Mouse (Mus musculus) lung, adult 18-20 months (tissue): Measurements from ENCODE around the gene Rfc1.
"Not testable (repeated sequence)": the region's sequence is repeated elsewhere in the genome, so short reads cannot be mapped to it uniquely, and the experiment has no call there.

ENCODE experiments used
- DNase-seq, 2 experiments: peaks; one replicate each; pipeline ENCODE4 v3.0.0; 2022; ENCODE audit warnings: mixed read lengths in 2 of 2

The Rfc1 gene

GRCm38 (mm10) chr5:65298167-65298950, 37.1 kb downstream of the Rfc1 start:
- DNase-seq = no peak

DNA sequence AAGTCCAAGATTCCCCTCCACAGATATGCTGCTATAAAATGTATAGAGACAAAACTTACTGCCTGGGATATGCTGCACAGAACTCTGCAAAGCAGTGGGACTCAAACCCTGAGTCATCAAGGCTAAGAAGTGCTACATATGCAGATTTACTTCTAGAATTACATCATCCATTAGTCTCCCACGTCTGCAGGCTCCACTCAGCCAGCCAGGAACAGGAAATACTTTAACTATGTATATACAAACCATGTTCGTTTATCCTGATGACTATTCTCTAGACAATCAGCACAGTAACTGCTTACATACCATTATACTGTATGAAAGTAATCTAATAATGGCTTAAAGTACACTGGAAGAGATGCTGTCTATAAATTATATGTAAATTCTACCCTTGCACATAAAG, 41.2 kb downstream of the Rfc1 start:
- DNase-seq = no peak

- DNase-seq = no peak
These were observed 41.8 kb downstream of the Rfc1 start for GRCm38 (mm10) chr5:65293627-65294026.

- not testable (repeated sequence) for DNase-seq
These were observed 46.5 kb downstream of the Rfc1 start for GRCm38 (mm10) chr5:65289009-65289408.

DNA sequence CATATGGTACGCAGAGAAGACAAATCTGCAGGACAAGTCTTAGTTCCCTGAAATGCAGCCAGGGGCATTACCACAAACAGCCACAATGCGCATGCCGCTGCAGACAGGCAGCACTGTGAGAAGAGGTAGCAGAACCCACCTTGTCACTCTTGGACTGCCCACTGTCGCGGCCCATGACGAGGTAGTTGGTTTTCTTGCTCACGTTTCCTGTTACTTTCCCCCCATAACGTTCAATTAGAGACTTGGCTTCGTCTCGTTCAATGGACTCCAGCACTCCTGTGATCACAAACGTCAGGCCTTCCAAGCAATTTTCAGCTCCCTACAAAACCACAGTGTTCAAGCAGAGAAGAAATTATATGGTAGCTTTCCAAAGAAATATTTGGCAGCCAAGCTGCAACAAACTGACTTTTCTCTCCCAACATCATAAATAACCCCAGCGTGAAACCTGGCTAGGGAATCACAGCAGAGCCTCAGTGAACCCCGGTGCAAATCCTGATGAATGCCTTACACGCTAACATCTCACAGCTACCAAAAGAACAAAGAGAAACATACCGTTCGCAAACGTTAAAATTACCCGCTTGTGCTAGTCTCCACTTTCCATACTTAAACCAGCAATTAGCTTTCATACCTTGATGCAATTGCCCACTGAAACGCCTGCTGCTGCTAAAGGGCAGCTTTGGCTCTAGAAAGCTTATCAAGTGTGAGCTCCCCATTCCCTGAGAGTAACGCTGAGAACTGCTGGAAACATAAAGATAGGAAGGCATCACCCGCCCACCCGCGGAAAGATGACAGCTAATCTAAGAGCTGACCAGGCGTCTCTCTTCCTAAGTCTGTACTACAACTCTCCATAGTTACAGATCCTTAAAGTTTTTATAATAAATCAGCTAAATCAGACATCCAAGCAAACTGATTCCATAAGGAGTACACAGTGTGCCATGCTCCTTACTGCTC, 47.4 kb downstream of the Rfc1 start:
- no peak for DNase-seq

- DNase-seq = no peak
These were observed 51.3 kb downstream of the Rfc1 start for GRCm38 (mm10) chr5:65284171-65284570.

DNA sequence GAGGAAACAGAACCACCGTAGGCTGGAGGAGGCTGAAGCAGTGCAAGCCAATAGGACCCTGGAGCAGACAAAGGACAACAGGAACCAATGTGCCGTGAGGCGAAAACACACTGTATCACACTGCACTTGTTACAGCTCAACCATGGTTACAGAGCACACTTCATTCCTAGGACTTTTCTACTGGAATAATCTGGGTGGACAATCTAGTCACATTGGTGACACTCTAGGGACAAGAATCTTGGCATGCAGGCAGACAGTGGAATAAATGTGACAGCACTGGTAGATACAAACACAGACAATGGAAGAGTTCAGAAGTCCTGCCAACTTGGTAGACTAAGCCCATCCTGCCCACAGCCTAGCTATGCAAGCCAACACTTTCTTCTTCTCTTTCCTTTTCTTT, 54.3 kb downstream of the Rfc1 start:
- DNase-seq = no peak

DNA sequence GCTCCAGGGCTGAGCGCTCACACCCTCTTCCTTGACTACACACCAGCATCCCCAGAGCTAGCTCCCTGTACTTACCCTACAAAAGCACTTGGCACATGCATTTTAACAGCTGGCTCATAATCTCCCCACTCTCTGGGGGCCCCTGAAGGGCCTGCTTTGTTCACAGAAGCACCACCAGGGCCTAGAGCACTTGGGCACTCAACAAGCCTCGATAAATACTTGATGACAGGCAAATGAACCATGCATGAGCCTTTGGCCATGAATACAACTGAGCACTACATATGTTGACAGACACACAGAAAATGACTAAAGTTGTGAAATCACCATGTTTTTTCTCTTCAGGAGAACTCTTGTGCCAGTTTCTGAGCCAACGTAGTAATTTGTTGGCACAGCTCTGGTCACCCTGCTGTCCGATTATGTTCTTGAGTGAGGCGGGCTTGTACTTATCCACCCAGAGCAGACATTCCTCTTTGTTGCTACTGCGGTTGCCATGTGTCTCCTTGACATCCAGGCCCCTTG, 56.3 kb downstream of the Rfc1 start:
- peak; percentile 56 to 73 for DNase-seq

DNA sequence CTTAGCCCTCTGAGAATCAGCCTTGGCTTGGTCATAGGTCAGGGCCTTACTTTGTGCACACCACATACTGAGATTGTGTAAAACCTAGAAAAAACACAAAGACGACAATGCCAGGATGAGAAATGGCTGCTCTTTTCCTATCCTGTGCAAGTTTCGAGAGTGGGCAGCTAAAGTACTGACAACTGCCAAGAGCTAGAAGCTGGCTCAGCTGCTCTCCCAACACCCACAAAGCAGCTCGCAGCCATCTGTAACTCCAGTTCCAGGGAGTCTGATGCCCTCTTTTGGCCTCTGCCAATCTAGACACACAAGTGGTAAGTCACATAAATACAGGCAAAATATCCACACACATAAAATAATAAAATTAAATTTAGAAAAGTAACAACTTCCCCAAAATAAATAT, 61.5 kb downstream of the Rfc1 start:
- no peak for DNase-seq

GRCm38 (mm10) chr5:65257910-65258505, 77.5 kb downstream of the Rfc1 start:
- DNase-seq = no peak

GRCm38 (mm10) chr5:65250185-65250855, 85.2 kb downstream of the Rfc1 start:
- peak in 1 of 2 experiments; percentile 37 for DNase-seq

DNA sequence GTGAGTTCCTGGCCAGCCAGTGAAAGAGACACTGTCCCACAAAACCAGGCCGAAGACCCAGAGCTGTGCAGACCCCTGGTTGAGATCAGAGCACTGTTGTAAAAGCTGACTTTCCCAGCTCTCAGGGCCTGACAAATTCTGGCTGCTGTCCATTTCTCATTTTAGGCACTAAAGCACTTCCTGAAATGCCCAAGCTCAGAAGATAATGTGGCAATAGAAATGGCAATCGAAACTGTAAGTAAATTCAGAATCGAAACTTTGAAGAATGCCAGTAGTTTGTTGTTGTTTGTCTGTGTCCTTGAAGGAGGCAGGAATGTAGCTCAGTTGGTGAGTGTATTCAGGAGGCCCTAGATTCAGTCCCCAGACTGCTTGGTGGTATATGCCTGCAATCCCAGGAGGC, 88.2 kb downstream of the Rfc1 start:
- DNase-seq = peak in 1 of 2 experiments; percentile 31

DNA sequence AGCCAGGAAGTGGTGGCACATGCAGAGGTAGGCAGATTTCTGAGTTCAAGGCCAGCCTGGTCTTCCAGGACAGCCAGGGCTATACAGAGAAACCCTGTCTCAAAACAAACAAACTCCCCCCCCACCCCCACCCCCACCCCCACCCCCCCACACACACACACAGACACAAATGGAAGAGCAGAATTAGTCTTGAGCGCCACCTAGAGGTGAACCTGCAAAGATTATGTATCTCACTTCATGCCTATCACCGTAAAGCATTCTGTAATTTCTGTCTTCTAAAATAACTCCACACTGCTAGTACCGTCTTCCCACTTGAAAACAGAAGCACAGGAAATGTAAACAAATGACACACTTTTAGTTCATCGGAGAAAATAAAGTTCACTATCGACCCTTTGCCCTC, 92.7 kb downstream of the Rfc1 start:
- DNase-seq = peak in 1 of 2 experiments; percentile 42

- DNase-seq = no peak
These were observed 104.0 kb downstream of the Rfc1 start for GRCm38 (mm10) chr5:65231289-65232003.

- DNase-seq = no peak
These were observed 111.4 kb downstream of the Rfc1 start for GRCm38 (mm10) chr5:65224056-65224455.

DNA sequence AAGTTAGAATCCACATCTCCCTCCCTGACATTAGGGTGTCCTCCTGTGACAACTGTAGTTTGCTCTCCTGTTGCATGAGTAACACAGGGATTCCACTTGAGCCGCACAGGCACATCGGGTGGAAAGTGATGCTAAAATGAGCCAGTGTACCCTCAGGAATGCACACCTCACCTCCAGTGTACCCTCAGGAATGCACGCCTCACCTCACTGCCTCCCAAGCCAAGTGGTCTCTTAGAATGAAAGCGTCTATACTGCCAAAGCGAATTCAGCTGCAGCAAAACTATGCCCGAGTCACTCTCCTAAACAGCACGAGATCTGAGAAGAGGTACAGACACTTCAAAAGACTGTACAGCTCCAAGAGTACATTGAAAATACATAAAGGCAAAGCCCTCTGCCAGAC, 114.4 kb downstream of the Rfc1 start:
- DNase-seq = no peak

- no peak for DNase-seq
These were observed 117.9 kb downstream of the Rfc1 start for GRCm38 (mm10) chr5:65217305-65218269.

- peak; percentile 13 to 35 for DNase-seq
These were observed 122.1 kb downstream of the Rfc1 start for GRCm38 (mm10) chr5:65213321-65213720.
